Mouse (Mus musculus) kidney, embryonic 14.5 days (tissue): ENCODE results near the gene Plxnb2. TPM values are rescaled to one million over a fixed set of nuclear protein-coding genes. Genes with fewer than 3 reads are reported as not detected.

Experiments used
- ATAC-seq: fragments of 200-750 bp; cut with Nextera tagmentation; 2 replicates; pipeline ENCODE4 v1.8.0; 2017; ENCODE audit warnings: moderate number of reproducible peaks, mild to moderate bottlenecking, moderate TSS enrichment, moderate library complexity; ENCODE audit not compliant: low FRiP score, low TSS enrichment
- H3K27ac ChIP-seq: fragments of 300-500 bp; sonication (generic); 2 replicates; pipeline ENCODE4 v1.5.1; 2014; ENCODE audit warnings: low read depth, mild to moderate bottlenecking, low read length, moderate library complexity, mixed read lengths
- H3K27me3 ChIP-seq: fragments of 300-500 bp; sonication (generic); 2 replicates; pipeline ENCODE4 v1.6.1; 2014; ENCODE audit warnings: mild to moderate bottlenecking, low read length; ENCODE audit not compliant: control insufficient read depth, insufficient read depth
- H3K36me3 ChIP-seq: fragments of 300-500 bp; sonication (generic); 2 replicates; pipeline ENCODE4 v1.6.1; 2014; ENCODE audit warnings: low read length, mixed read lengths; ENCODE audit not compliant: control insufficient read depth, insufficient read depth
- H3K4me1 ChIP-seq: fragments of 300-500 bp; sonication (generic); 2 replicates; pipeline ENCODE4 v1.6.1; 2014; ENCODE audit warnings: low read length, mixed read lengths; ENCODE audit not compliant: control insufficient read depth, insufficient read depth
- H3K4me2 ChIP-seq: fragments of 300-500 bp; sonication (generic); replicated peaks from 2 replicates; pipeline ENCODE4 v1.6.1; 2014; ENCODE audit warnings: low read depth, mild to moderate bottlenecking, low read length
- H3K4me3 ChIP-seq: fragments of 300-500 bp; sonication (generic); 2 replicates; pipeline ENCODE4 v1.5.1; 2014; ENCODE audit warnings: mild to moderate bottlenecking, low read length
- H3K9ac ChIP-seq: fragments of 300-500 bp; sonication (generic); 2 replicates; pipeline ENCODE4 v1.6.1; 2014; ENCODE audit warnings: low read depth, mild to moderate bottlenecking, low read length, moderate library complexity
- H3K9me3 ChIP-seq: fragments of 300-500 bp; sonication (generic); 2 replicates; pipeline ENCODE4 v1.6.1; 2016; ENCODE audit warnings: low read length; ENCODE audit not compliant: control insufficient read depth
- WGBS: fragments of 180-500 bp; shearing (Covaris S2); extraction: QIAGEN DNeasy Blood & Tissue Kit; methylation state at CpG from one replicate; pipeline ENCODE4 v1.1.7; 2014; 5-methylcytosine and 5-hydroxymethylcytosine counted together
- polyA plus RNA-seq: library from polyadenylated mRNA; unstranded; fragments of >200 nt; fragmentation: Nextera tagmentation; extraction: Ambion mirVana; gene quantifications from 2 replicates; pipeline ENCODE4 v1.2.1, GENCODE M21; 2014

Gene Plxnb2
- 124 and 165 TPM in 2 replicates for polyA plus RNA-seq

- ATAC-seq: peak; percentile 88
- under 1% methylated on average over 58 of the region's 72 CpGs for WGBS
- no peaks in the 10 kb centered on the region for H3K36me3 ChIP-seq
- peaks cover 43% of the 10 kb centered on the region for H3K4me1 ChIP-seq
- no peaks in the 10 kb centered on the region for H3K27me3 ChIP-seq
- H3K27ac ChIP-seq: peak within 1 kb of the TSS; percentile 84
- peak within 1 kb of the TSS; percentile 91 for H3K9ac ChIP-seq
- H3K4me3 ChIP-seq: peak within 1 kb of the TSS; percentile 71
- H3K9me3 ChIP-seq: no peaks in the 10 kb centered on the region
- H3K4me2 ChIP-seq: peak within 1 kb of the TSS; percentile 77
Measured at GRCm38 (mm10) chr15:89180571-89181229, at the start of gene Plxnb2. Plxnb2 (minus strand) TSS chr15:89180788.

- Histone ChIP-seq H3K9ac (no peak overlapping the region), H3K9me3 (no peaks in the 10 kb centered on the region), H3K4me2 (no peak overlapping the region), H3K4me1 (no peaks in the 10 kb centered on the region), H3K4me3 (no peak overlapping the region), H3K27ac (no peak overlapping the region), H3K36me3 (peaks cover 3% of the 10 kb centered on the region; the same call in 1 of the 2 replicates), H3K27me3 (no peaks in the 10 kb centered on the region)
- ATAC-seq: no peak
- 85% methylated on average over 2 of the region's 2 CpGs for WGBS
Measured at GRCm38 (mm10) chr15:89215611-89216233, 35.1 kb upstream of the Plxnb2 start.

GRCm38 (mm10) chr15:89214953-89215352 is 34.4 kb upstream of the Plxnb2 start:
- Histone ChIP-seq H3K4me1 (no peaks in the 10 kb centered on the region), H3K36me3 (peaks cover 3% of the 10 kb centered on the region; the same call in 1 of the 2 replicates), H3K27me3 (no peaks in the 10 kb centered on the region), H3K4me2 (no peak overlapping the region), H3K9me3 (no peaks in the 10 kb centered on the region), H3K4me3 (no peak overlapping the region), H3K9ac (no peak overlapping the region), H3K27ac (no peak overlapping the region)
- 97% methylated on average over 3 of the region's 3 CpGs for WGBS
- no peak for ATAC-seq

- WGBS: 88% methylated on average over 3 of the region's 3 CpGs
- ATAC-seq: no peak
- no peak overlapping the region for H3K4me2 ChIP-seq
- no peak overlapping the region for H3K9ac ChIP-seq
- peaks cover 3% of the 10 kb centered on the region; the same call in 1 of the 2 replicates for H3K36me3 ChIP-seq
- no peak overlapping the region for H3K4me3 ChIP-seq
- no peaks in the 10 kb centered on the region for H3K4me1 ChIP-seq
- H3K27me3 ChIP-seq: no peaks in the 10 kb centered on the region
- no peaks in the 10 kb centered on the region for H3K9me3 ChIP-seq
- no peak overlapping the region for H3K27ac ChIP-seq
Measured at GRCm38 (mm10) chr15:89213517-89213916, 32.9 kb upstream of the Plxnb2 start.

- peak overlapping the region; percentile 68 for H3K4me2 ChIP-seq
Measured at GRCm38 (mm10) chr15:89212495-89212894, 31.9 kb upstream of the Plxnb2 start.

GRCm38 (mm10) chr15:89211716-89212461 is 31.3 kb upstream of the Plxnb2 start:
- H3K9me3 ChIP-seq: no peaks in the 10 kb centered on the region
- H3K4me1 ChIP-seq: no peaks in the 10 kb centered on the region
- no peaks in the 10 kb centered on the region for H3K27me3 ChIP-seq
- peak overlapping the region; percentile 68 for H3K4me2 ChIP-seq
- 2% methylated on average over 30 of the region's 35 CpGs for WGBS
- peak overlapping the region; percentile 86 for H3K9ac ChIP-seq
- H3K36me3 ChIP-seq: peaks cover 3% of the 10 kb centered on the region; the same call in 1 of the 2 replicates
- peak overlapping the region; percentile 72 for H3K27ac ChIP-seq
- ATAC-seq: peak; percentile 28
- peak overlapping the region; percentile 94 for H3K4me3 ChIP-seq

More at GRCm38 (mm10) chr15:89212495-89212894, 31.9 kb upstream of the Plxnb2 start:
- no peak overlapping the region for H3K27ac ChIP-seq
- peaks cover 3% of the 10 kb centered on the region; the same call in 1 of the 2 replicates for H3K36me3 ChIP-seq
- no peak overlapping the region for H3K9ac ChIP-seq
- peak overlapping the region; percentile 94 for H3K4me3 ChIP-seq
- H3K9me3 ChIP-seq: no peaks in the 10 kb centered on the region
- 59% methylated on average over 6 of the region's 6 CpGs for WGBS
- ATAC-seq: no peak
- no peaks in the 10 kb centered on the region for H3K27me3 ChIP-seq
- no peaks in the 10 kb centered on the region for H3K4me1 ChIP-seq

GRCm38 (mm10) chr15:89210915-89211715 is 30.5 kb upstream of the Plxnb2 start, which contains the start of gene Ppp6r2:
Ppp6r2 (plus strand) TSS chr15:89211553.
- H3K27ac ChIP-seq: peak within 1 kb of the TSS; percentile 72
- no peaks in the 10 kb centered on the region for H3K9me3 ChIP-seq
- WGBS: 4% methylated on average over 40 of the region's 73 CpGs
- H3K9ac ChIP-seq: peak within 1 kb of the TSS; percentile 86
- no peaks in the 10 kb centered on the region for H3K36me3 ChIP-seq
- H3K4me2 ChIP-seq: peak within 1 kb of the TSS; percentile 68
- no peaks in the 10 kb centered on the region for H3K4me1 ChIP-seq
- H3K27me3 ChIP-seq: no peaks in the 10 kb centered on the region
- ATAC-seq: peak; percentile 88
- peak within 1 kb of the TSS; percentile 94 for H3K4me3 ChIP-seq
